Mouse (Mus musculus) lung, postnatal 0 days (tissue): ENCODE data around the gene Ssbp3. TPM values are rescaled to one million over a fixed set of nuclear protein-coding genes. Genes with fewer than 3 reads are reported as not detected.

Experiments
- ATAC-seq: fragments of 200-750 bp; cut with Nextera tagmentation; 2 replicates; pipeline ENCODE4 v1.8.0; 2017; ENCODE audit warnings: moderate library complexity
- DNase-seq: peaks from one replicate; pipeline ENCODE4 v3.0.0-alpha.2; 2016; ENCODE audit warnings: low spot score
- H3K27ac ChIP-seq: fragments of 300-500 bp; sonication (generic); 2 replicates; pipeline ENCODE4 v1.5.1; 2014; ENCODE audit warnings: antibody characterized with exemption, mild to moderate bottlenecking, low read length, mixed read lengths
- H3K27me3 ChIP-seq: fragments of 300-500 bp; sonication (generic); replicated peaks from 2 replicates; pipeline ENCODE4 v1.6.1; 2014; ENCODE audit warnings: low read length, mixed read lengths; ENCODE audit not compliant: insufficient read depth
- H3K36me3 ChIP-seq: fragments of 300-500 bp; sonication (generic); 2 replicates; pipeline ENCODE4 v1.6.1; 2014; ENCODE audit warnings: low read length, mixed read lengths; ENCODE audit not compliant: insufficient read depth
- H3K4me1 ChIP-seq: fragments of 300-500 bp; sonication (generic); 2 replicates; pipeline ENCODE4 v1.6.1; 2014; ENCODE audit warnings: antibody characterized with exemption, low read depth, low read length, mixed read lengths; ENCODE audit not compliant: insufficient read depth
- H3K4me2 ChIP-seq: fragments of 300-500 bp; sonication (generic); replicated peaks from 2 replicates; pipeline ENCODE4 v1.6.1; 2014; ENCODE audit warnings: low read depth, mild to moderate bottlenecking, low read length, moderate library complexity, mixed read lengths
- H3K4me3 ChIP-seq: fragments of 300-500 bp; sonication (generic); 2 replicates; pipeline ENCODE4 v1.5.1; 2014; ENCODE audit warnings: low read depth, low read length
- H3K9ac ChIP-seq: fragments of 300-500 bp; sonication (generic); replicated peaks from 2 replicates; pipeline ENCODE4 v1.6.1; 2014; ENCODE audit warnings: low read depth, mild to moderate bottlenecking
- H3K9me3 ChIP-seq: fragments of 300-500 bp; sonication (generic); 2 replicates; pipeline ENCODE4 v1.6.1; 2016; ENCODE audit warnings: low read length, mixed read lengths
- CTCF ChIP-seq: IDR thresholded peaks from 2 replicates; pipeline ENCODE4 v1.5.1; 2016; ENCODE audit warnings: antibody characterized with exemption, mild to moderate bottlenecking
- EP300 ChIP-seq: IDR thresholded peaks from 2 replicates; pipeline ENCODE4 v1.6.1; 2016; ENCODE audit warnings: antibody characterized with exemption, mild to moderate bottlenecking, control low read depth
- WGBS: fragments of 180-500 bp; shearing (Covaris S2); extraction: QIAGEN DNeasy Blood & Tissue Kit; methylation state at CpG from one replicate; pipeline ENCODE4 v1.1.7; 2014; 5-methylcytosine and 5-hydroxymethylcytosine counted together
- polyA plus RNA-seq: library from polyadenylated mRNA; unstranded; fragments of >200 nt; fragmentation: Nextera tagmentation; extraction: Ambion mirVana; gene quantifications from 2 replicates; pipeline ENCODE4 v1.2.1, GENCODE M21; 2015

Ssbp3 gene
- polyA plus RNA-seq, 1 experiment from 2014 or later = 40.2 TPM

DNA sequence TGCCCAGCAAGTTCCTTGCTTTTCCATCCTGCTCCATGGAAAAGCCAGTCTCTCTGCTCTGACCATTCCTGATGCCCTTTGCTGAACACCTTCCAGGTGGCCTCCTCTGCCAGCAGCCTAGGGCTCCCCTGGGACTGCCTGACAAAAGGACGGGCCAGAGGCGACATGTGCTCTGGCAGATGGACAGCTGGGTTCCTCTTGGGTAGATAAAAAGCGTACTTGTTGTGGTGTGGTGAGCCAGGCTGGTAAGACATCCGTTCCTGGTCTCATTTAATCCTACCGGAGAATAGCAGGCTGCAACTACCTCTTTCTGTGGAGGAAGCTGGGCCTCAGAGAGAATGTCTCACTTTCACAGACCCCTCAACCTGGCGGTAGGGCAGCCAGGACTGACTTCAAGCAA lies 185.5 kb downstream of the Ssbp3 start:
- Histone ChIP-seq H3K4me1 (no peaks in the 10 kb centered on the region), H3K27ac (no peak overlapping the region), H3K36me3 (no peaks in the 10 kb centered on the region), H3K4me2 (no peak overlapping the region), H3K27me3 (no peaks in the 10 kb centered on the region), H3K9ac (no peak overlapping the region), H3K4me3 (no peak overlapping the region), H3K9me3 (no peaks in the 10 kb centered on the region)
- TF ChIP-seq EP300 (no peak), CTCF (no peak)
- ATAC-seq = no peak
- WGBS = 64% methylated on average over 6 of the region's 6 CpGs
- no peak for DNase-seq

DNA sequence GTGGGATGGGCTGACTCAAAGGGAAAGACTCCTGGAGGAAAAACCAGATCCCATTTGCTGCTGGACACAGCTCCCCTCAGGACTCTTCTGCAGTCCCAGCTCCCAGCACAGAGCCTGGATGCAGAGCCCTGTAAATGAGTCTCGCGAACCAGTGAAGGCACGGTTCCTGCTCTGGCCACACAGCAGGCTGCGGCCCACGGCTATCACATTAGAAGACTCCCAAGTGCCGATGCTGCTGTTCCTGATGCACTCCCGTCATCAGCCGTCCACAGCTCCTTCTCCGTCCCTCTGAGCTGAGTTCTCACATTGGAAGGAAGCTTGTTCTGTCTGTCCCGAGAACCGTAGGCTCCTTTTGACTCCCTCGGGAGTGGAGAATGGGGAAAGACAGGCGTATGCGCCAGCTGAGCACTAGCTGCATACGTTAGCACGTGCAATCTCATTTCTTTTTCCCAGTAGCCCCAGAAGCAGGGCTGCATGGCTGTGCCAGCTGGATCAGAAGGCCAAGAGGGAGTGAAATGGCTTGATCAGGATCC lies 186.4 kb downstream of the Ssbp3 start, which contains the start of gene Cdcp2:
Cdcp2 (plus strand) TSS at position 51 of the 533 bp plus-strand sequence.
- H3K9me3 ChIP-seq = no peaks in the 10 kb centered on the region
- no peak within 1 kb of the TSS for H3K4me3 ChIP-seq
- TF ChIP-seq EP300 (no peak), CTCF (no peak)
- H3K4me2 ChIP-seq = no peak within 1 kb of the TSS
- 70% methylated on average over 16 of the region's 16 CpGs for WGBS
- ATAC-seq (no peak), DNase-seq (no peak)
- H3K27me3 ChIP-seq = no peaks in the 10 kb centered on the region
- no peaks in the 10 kb centered on the region for H3K4me1 ChIP-seq
- no peaks in the 10 kb centered on the region for H3K36me3 ChIP-seq
- H3K27ac ChIP-seq = no peak within 1 kb of the TSS
- no peak within 1 kb of the TSS for H3K9ac ChIP-seq

DNA sequence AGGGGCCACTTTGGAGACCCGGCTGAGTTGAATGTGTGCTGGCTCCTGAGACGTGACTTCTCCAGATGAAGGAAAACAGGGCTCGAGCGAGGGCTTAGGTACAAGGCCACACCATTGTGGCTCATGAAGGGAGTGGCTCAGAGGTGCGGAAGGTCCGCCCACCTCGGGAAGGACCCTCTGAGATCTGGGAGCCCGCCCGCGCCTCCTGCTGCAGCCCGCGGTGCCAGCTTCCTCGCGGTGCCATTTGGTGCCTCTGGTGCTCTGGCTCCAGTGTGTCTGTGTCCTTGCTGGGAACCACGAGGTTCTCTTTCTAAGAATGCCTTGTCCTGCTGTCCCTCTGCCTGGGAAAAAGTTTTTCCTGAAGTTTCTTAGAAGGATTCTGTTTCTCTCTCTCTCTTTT lies 187.4 kb downstream of the Ssbp3 start:
- Histone ChIP-seq H3K9me3 (no peaks in the 10 kb centered on the region), H3K36me3 (no peaks in the 10 kb centered on the region), H3K9ac (no peak overlapping the region), H3K27me3 (no peaks in the 10 kb centered on the region), H3K27ac (no peak overlapping the region), H3K4me3 (no peak overlapping the region), H3K4me2 (no peak overlapping the region), H3K4me1 (no peaks in the 10 kb centered on the region)
- TF ChIP-seq CTCF = no peak
- no peak for TF ChIP-seq EP300
- ATAC-seq (no peak), DNase-seq (no peak)
- 53% methylated on average over 15 of the region's 15 CpGs for WGBS

DNA sequence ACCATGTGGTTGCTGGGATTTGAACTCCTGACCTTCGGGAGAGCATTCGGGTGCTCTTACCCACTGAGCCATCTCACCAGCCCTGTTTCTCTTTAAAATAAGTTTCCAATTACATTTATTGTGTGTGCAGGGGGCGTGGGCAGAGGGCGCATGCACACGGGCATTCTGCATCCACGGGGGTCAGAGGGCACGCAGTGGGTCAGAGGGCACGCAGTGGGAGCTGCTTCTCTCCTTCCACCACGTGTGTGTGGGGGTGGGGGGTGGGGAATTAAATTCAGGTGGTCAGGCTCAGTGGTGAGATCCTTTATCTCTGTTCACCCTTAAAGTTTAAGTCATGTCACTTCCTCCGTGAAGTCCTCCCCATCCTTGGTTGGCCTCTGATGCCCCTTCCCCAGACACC lies 187.9 kb downstream of the Ssbp3 start:
- Histone ChIP-seq H3K4me2 (no peak overlapping the region), H3K4me1 (no peaks in the 10 kb centered on the region), H3K27me3 (no peaks in the 10 kb centered on the region), H3K36me3 (no peaks in the 10 kb centered on the region), H3K27ac (no peak overlapping the region), H3K9ac (no peak overlapping the region), H3K4me3 (no peak overlapping the region), H3K9me3 (no peaks in the 10 kb centered on the region)
- WGBS = 76% methylated on average over 10 of the region's 10 CpGs
- TF ChIP-seq CTCF (no peak), EP300 (no peak)
- no peak for ATAC-seq
- DNase-seq = no peak

DNA sequence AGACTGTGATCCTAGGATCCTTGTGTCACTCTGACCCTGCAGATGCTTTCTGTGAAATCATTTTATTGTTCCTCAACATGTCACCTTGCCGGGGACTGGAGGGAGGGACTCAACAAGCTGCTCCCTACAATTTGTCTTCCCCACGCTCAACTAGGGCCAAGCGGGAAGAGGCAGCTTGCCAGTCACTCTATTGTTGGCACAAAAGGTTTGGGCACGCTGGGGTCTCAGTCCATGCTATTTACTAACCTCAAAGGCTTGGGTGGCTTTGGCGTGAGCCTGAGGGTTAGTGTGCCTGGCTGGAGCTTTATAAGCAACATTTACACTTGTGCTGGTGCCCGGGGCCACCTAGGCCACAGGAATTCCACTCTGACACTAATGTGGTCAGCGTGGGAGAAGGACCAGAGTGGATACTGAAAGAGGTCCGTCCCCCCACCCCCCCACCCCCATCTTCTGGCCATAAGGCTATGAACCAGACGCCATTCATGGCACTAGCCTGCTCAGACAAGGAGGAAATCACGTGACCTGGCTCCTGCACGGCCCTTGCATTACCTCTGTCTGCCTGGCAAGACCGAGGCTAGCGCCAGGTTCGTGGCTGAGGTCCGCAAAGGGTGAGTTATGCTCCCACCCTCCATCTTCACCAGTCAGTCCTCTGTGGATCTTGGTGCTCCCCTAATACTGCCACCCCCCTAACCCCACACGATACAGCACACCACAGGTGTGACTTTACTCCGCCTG lies 188.5 kb downstream of the Ssbp3 start:
- Histone ChIP-seq H3K9me3 (no peaks in the 10 kb centered on the region), H3K36me3 (no peaks in the 10 kb centered on the region), H3K4me1 (no peaks in the 10 kb centered on the region), H3K27me3 (no peaks in the 10 kb centered on the region), H3K4me2 (no peak overlapping the region), H3K4me3 (no peak overlapping the region), H3K27ac (no peak overlapping the region), H3K9ac (no peak overlapping the region)
- DNase-seq (no peak), ATAC-seq (no peak)
- WGBS = 72% methylated on average over 17 of the region's 17 CpGs
- TF ChIP-seq EP300 (no peak), CTCF (no peak)

Other genes with a start within 250 kb of the Ssbp3 start
- 38.8 and 39.0 TPM in 2 replicates for gene Ttc4, start 231.8 kb upstream of the Ssbp3 start, polyA plus RNA-seq
- gene Mroh7, start 179.8 kb upstream of the Ssbp3 start, polyA plus RNA-seq = 0.05 and 0.43 TPM in 2 replicates
- gene Fam151a, start 176.8 kb upstream of the Ssbp3 start, polyA plus RNA-seq = 0.31 and 0.40 TPM in 2 replicates
- gene Acot11, start 105.7 kb upstream of the Ssbp3 start, polyA plus RNA-seq = 0.93 and 0.96 TPM in 2 replicates
- gene Mrpl37, start 156.2 kb downstream of the Ssbp3 start, polyA plus RNA-seq = 48.4 and 53.4 TPM in 2 replicates
- 4.9 and 5.4 TPM in 2 replicates for gene Cyb5rl, start 156.3 kb downstream of the Ssbp3 start, polyA plus RNA-seq
- 0.08 and 0.14 TPM in 2 replicates for gene Cdcp2, start 186.2 kb downstream of the Ssbp3 start, polyA plus RNA-seq